Mouse (Mus musculus): ENCODE data around the gene C1rb. TPM values are rescaled to one million over a fixed set of nuclear protein-coding genes. Genes with fewer than 3 reads are reported as not detected.
"Not testable (repeated sequence)": the region's sequence is repeated elsewhere in the genome, so short reads cannot be mapped to it uniquely, and the experiment has no call there.

The C1rb gene
- polyA plus RNA-seq, 1 experiment: not detected

GRCm38 (mm10) chr6:124552766-124553165 lies 17.3 kb upstream of the C1rb start:
- TF ChIP-seq CTCF (IDR thresholded peaks at IDR 0.05; ENCODE audit: low read depth, low read length): no peak
- TF ChIP-seq POLR2A (IDR thresholded peaks at IDR 0.05; ENCODE audit: borderline replicate concordance, low read depth, low read length): no peak
- Histone ChIP-seq H3K4me1 (ENCODE audit: control insufficient read depth, insufficient read depth, low read length) (no peaks in the 10 kb centered on the region), H3K4me3 (ENCODE audit: insufficient read depth, low read length) (no peak overlapping the region), H3K27ac (ENCODE audit: insufficient read depth, low read depth, low read length) (no peak overlapping the region)

- H3K4me1 ChIP-seq (ENCODE audit: control insufficient read depth, insufficient read depth, low read length); H3K27ac ChIP-seq (ENCODE audit: insufficient read depth, low read depth, low read length); H3K4me3 ChIP-seq (ENCODE audit: insufficient read depth, low read length): not testable (repeated sequence)
Measured at GRCm38 (mm10) chr6:124555956-124556355, 14.1 kb upstream of the C1rb start.

- not testable (repeated sequence) for H3K27ac ChIP-seq (ENCODE audit: insufficient read depth, low read depth, low read length); H3K4me3 ChIP-seq (ENCODE audit: insufficient read depth, low read length); H3K4me1 ChIP-seq (ENCODE audit: control insufficient read depth, insufficient read depth, low read length)
Measured at GRCm38 (mm10) chr6:124561156-124561555, 8.9 kb upstream of the C1rb start.

GRCm38 (mm10) chr6:124561611-124562010 lies 8.5 kb upstream of the C1rb start:
- H3K4me1 ChIP-seq (ENCODE audit: control insufficient read depth, insufficient read depth, low read length); H3K27ac ChIP-seq (ENCODE audit: insufficient read depth, low read depth, low read length); H3K4me3 ChIP-seq (ENCODE audit: insufficient read depth, low read length): not testable (repeated sequence)

- H3K27ac ChIP-seq (ENCODE audit: insufficient read depth, low read depth, low read length); H3K4me3 ChIP-seq (ENCODE audit: insufficient read depth, low read length); H3K4me1 ChIP-seq (ENCODE audit: control insufficient read depth, insufficient read depth, low read length): not testable (repeated sequence)
Measured at GRCm38 (mm10) chr6:124575155-124575678, 5.1 kb downstream of the C1rb start.

- H3K4me3 ChIP-seq (ENCODE audit: insufficient read depth, low read length); H3K27ac ChIP-seq (ENCODE audit: insufficient read depth, low read depth, low read length); H3K4me1 ChIP-seq (ENCODE audit: control insufficient read depth, insufficient read depth, low read length): not testable (repeated sequence)
Measured at GRCm38 (mm10) chr6:124580155-124580554, 10.1 kb downstream of the C1rb start.

GRCm38 (mm10) chr6:124582231-124582630 lies 12.1 kb downstream of the C1rb start:
- no peak overlapping the region for H3K4me3 ChIP-seq (ENCODE audit: insufficient read depth, low read length)
- no peak overlapping the region for H3K27ac ChIP-seq (ENCODE audit: insufficient read depth, low read depth, low read length)
- H3K4me1 ChIP-seq (ENCODE audit: control insufficient read depth, insufficient read depth, low read length): no peaks in the 10 kb centered on the region
- TF ChIP-seq POLR2A (IDR thresholded peaks at IDR 0.05; ENCODE audit: borderline replicate concordance, low read depth, low read length): no peak

- Histone ChIP-seq H3K4me3 (ENCODE audit: insufficient read depth, low read length) (no peak overlapping the region), H3K4me1 (ENCODE audit: control insufficient read depth, insufficient read depth, low read length) (peaks cover 2% of the 10 kb centered on the region; the same call in 1 of the 2 replicates), H3K27ac (ENCODE audit: insufficient read depth, low read depth, low read length) (no peak overlapping the region)
- no peak for TF ChIP-seq POLR2A (IDR thresholded peaks at IDR 0.05; ENCODE audit: borderline replicate concordance, low read depth, low read length)
- TF ChIP-seq CTCF (IDR thresholded peaks at IDR 0.05; ENCODE audit: low read depth, low read length): no peak
Measured at GRCm38 (mm10) chr6:124584935-124585334, 14.8 kb downstream of the C1rb start.

- Histone ChIP-seq H3K4me3 (ENCODE audit: insufficient read depth, low read length) (no peak overlapping the region), H3K4me1 (ENCODE audit: control insufficient read depth, insufficient read depth, low read length) (peaks cover 2% of the 10 kb centered on the region; the same call in 1 of the 2 replicates), H3K27ac (ENCODE audit: insufficient read depth, low read depth, low read length) (no peak overlapping the region)
- TF ChIP-seq CTCF (IDR thresholded peaks at IDR 0.05; ENCODE audit: low read depth, low read length) (no peak), POLR2A (IDR thresholded peaks at IDR 0.05; ENCODE audit: borderline replicate concordance, low read depth, low read length) (no peak)
Measured at GRCm38 (mm10) chr6:124585761-124586160, 15.7 kb downstream of the C1rb start.

- TF ChIP-seq POLR2A (IDR thresholded peaks at IDR 0.05; ENCODE audit: borderline replicate concordance, low read depth, low read length) (no peak), CTCF (IDR thresholded peaks at IDR 0.05; ENCODE audit: low read depth, low read length) (no peak)
- Histone ChIP-seq H3K4me3 (ENCODE audit: insufficient read depth, low read length) (no peak overlapping the region), H3K27ac (ENCODE audit: insufficient read depth, low read depth, low read length) (no peak overlapping the region), H3K4me1 (ENCODE audit: control insufficient read depth, insufficient read depth, low read length) (peaks cover 2% of the 10 kb centered on the region; the same call in 1 of the 2 replicates)
Measured at GRCm38 (mm10) chr6:124586266-124586665, 16.2 kb downstream of the C1rb start.

- no peak for TF ChIP-seq POLR2A (IDR thresholded peaks at IDR 0.05; ENCODE audit: borderline replicate concordance, low read depth, low read length)
- no peak for TF ChIP-seq CTCF (IDR thresholded peaks at IDR 0.05; ENCODE audit: low read depth, low read length)
- Histone ChIP-seq H3K27ac (ENCODE audit: insufficient read depth, low read depth, low read length) (no peak overlapping the region), H3K4me3 (ENCODE audit: insufficient read depth, low read length) (no peak overlapping the region), H3K4me1 (ENCODE audit: control insufficient read depth, insufficient read depth, low read length) (peaks cover 2% of the 10 kb centered on the region; the same call in 1 of the 2 replicates)
Measured at GRCm38 (mm10) chr6:124588771-124589170, 18.7 kb downstream of the C1rb start.

Data from bone marrow macrophage, adult 2 months (primary cell).